8 mouse cellular contexts compared by ENCODE assay signal in genomic region chr16:33916473-33917251, GRCm38 (mm10). TPM values are rescaled to one million over a fixed set of nuclear protein-coding genes. Genes with fewer than 3 reads are reported as not detected.
DNase-seq lines count a peak whose midpoint lies in the region; ATAC-seq and TF ChIP-seq lines count a peak whose summit lies in the region.

No protein-coding gene starts in this region.

- TF ChIP-seq EP300 in heart, postnatal 0 days (IDR thresholded peaks at IDR 0.05; ENCODE audit: low read depth) = 0 out of 2 replicates have a peak, but pooled peaks have one; percentile 40

- no peak overlapping the region for H3K9ac ChIP-seq in embryonic facial prominence, embryonic 13.5 days
- H3K9ac ChIP-seq in heart, postnatal 0 days (replicated peaks; ENCODE audit: low read depth, low read length) = no peak overlapping the region
- no peak overlapping the region for H3K9ac ChIP-seq in midbrain, embryonic 11.5 days (ENCODE audit: low read length)

- H3K4me1 ChIP-seq in embryonic facial prominence, embryonic 13.5 days = peaks cover 39% of the 10 kb centered on the region
- peaks cover 25% of the 10 kb centered on the region for H3K4me1 ChIP-seq in heart, postnatal 0 days (ENCODE audit: control insufficient read depth, insufficient read depth)
- no peaks in the 10 kb centered on the region for H3K4me1 ChIP-seq in midbrain, embryonic 11.5 days (ENCODE audit: control insufficient read depth, insufficient read depth, low read length)

- H3K36me3 ChIP-seq in embryonic facial prominence, embryonic 13.5 days = peaks cover 63% of the 10 kb centered on the region
- peaks cover 11% of the 10 kb centered on the region for H3K36me3 ChIP-seq in heart, postnatal 0 days (replicated peaks; ENCODE audit: control insufficient read depth, insufficient read depth, low read length)
- H3K36me3 ChIP-seq in midbrain, embryonic 11.5 days (ENCODE audit: control insufficient read depth, insufficient read depth, low read length) = no peaks in the 10 kb centered on the region

- no peak for TF ChIP-seq CTCF in heart, postnatal 0 days (IDR thresholded peaks at IDR 0.05; ENCODE audit: low read depth)

- peak overlapping the region; percentile 73 for H3K27ac ChIP-seq in embryonic facial prominence, embryonic 13.5 days
- H3K27ac ChIP-seq in heart, postnatal 0 days (ENCODE audit: low read depth) = peak overlapping the region; percentile 78
- H3K27ac ChIP-seq in midbrain, embryonic 11.5 days (ENCODE audit: low read depth, low read length) = no peak overlapping the region

- 76% methylated on average over 12 of the region's 12 CpGs for WGBS in embryonic facial prominence, embryonic 13.5 days
- 14% methylated on average over 12 of the region's 12 CpGs for WGBS in heart, postnatal 0 days
- WGBS in midbrain, embryonic 11.5 days = 82% methylated on average over 12 of the region's 12 CpGs

- no peaks in the 10 kb centered on the region for H3K9me3 ChIP-seq in embryonic facial prominence, embryonic 13.5 days
- H3K9me3 ChIP-seq in heart, postnatal 0 days (replicated peaks; ENCODE audit: control insufficient read depth, low read length) = no peaks in the 10 kb centered on the region
- no peaks in the 10 kb centered on the region for H3K9me3 ChIP-seq in midbrain, embryonic 11.5 days (ENCODE audit: control insufficient read depth, low read length)

- DNase-seq in urinary bladder, postnatal 4 days (ENCODE audit: low spot score in 2 of 2) = peak; percentile 72 to 73
- DNase-seq in urinary bladder, adult 18-20 months (ENCODE audit: low spot score in 2 of 2) = no peak
- DNase-seq in heart, postnatal 0 days (ENCODE audit: low spot score) = peak; percentile 76
- peak; percentile 70 to 78 for DNase-seq in kidney, postnatal 4 days
- peak; percentile 73 for DNase-seq in midbrain, embryonic 11.5 days (ENCODE audit: low spot score, missing footprints)
- DNase-seq in thymus, postnatal 14 days = no peak
- DNase-seq in layer of hippocampus, adult 9-10 months (ENCODE audit: low spot score) = no peak

- no peak overlapping the region for H3K4me3 ChIP-seq in embryonic facial prominence, embryonic 13.5 days
- no peak overlapping the region for H3K4me3 ChIP-seq in heart, postnatal 0 days (ENCODE audit: low read depth, low read length)
- H3K4me3 ChIP-seq in midbrain, embryonic 11.5 days (ENCODE audit: low read depth, low read length) = no peak overlapping the region

- H3K27me3 ChIP-seq in embryonic facial prominence, embryonic 13.5 days = no peaks in the 10 kb centered on the region
- H3K27me3 ChIP-seq in heart, postnatal 0 days (ENCODE audit: control insufficient read depth, insufficient read depth, low read length) = no peaks in the 10 kb centered on the region
- no peaks in the 10 kb centered on the region for H3K27me3 ChIP-seq in midbrain, embryonic 11.5 days (ENCODE audit: control insufficient read depth, insufficient read depth, low read length)

- ATAC-seq in embryonic facial prominence, embryonic 13.5 days (ENCODE audit: insufficient number of reproducible peaks, insufficient read depth, low FRiP score, low TSS enrichment, low read depth) = no peak
- peak; percentile 82 for ATAC-seq in heart, postnatal 0 days (ENCODE audit: insufficient read depth, low read depth)
- ATAC-seq in midbrain, embryonic 11.5 days (ENCODE audit: low FRiP score) = no peak

- no peak overlapping the region for H3K4me2 ChIP-seq in embryonic facial prominence, embryonic 13.5 days
- H3K4me2 ChIP-seq in heart, postnatal 0 days (ENCODE audit: low read depth, low read length) = no peak overlapping the region
- H3K4me2 ChIP-seq in midbrain, embryonic 11.5 days = no peak overlapping the region

RNA-seq across cellular contexts. Expression of gene Umps, which starts 50.2 kb away (rescaled TPM):
- 57.4 and 62.5 TPM in 2 replicates for polyA plus RNA-seq in embryonic facial prominence, embryonic 13.5 days (2015; fragmentation: Nextera tagmentation; extraction: Ambion mirVana)
- 14.3 and 15.0 TPM in 2 replicates for total RNA-seq in heart, postnatal 0 days (2014; rRNA removed; ENCODE audit: low replicate concordance)
- 12.5 and 12.6 TPM in 2 replicates for polyA plus RNA-seq in heart, postnatal 0 days (2015; fragmentation: Nextera tagmentation; extraction: Ambion mirVana)
- 70.8 and 72.9 TPM in 2 replicates for polyA plus RNA-seq in midbrain, embryonic 11.5 days (2014; fragmentation: Nextera tagmentation; extraction: Ambion mirVana)

Comparison
In these comparisons a context has a peak if more than half of its experiments do, and no peak if none do; other contexts are left out.
1. DNase-seq: peak in urinary bladder, postnatal 4 days (2 of 2), heart, postnatal 0 days (single experiment), kidney, postnatal 4 days (2 of 2) and midbrain, embryonic 11.5 days (single experiment); none in urinary bladder, adult 18-20 months (0 of 2), thymus, postnatal 14 days (single experiment) and layer of hippocampus, adult 9-10 months (single experiment).